Mouse (Mus musculus): ENCODE measurements around the gene Neto2.
"Not testable (repeated sequence)": the region's sequence is repeated elsewhere in the genome, so short reads cannot be mapped to it uniquely, and the experiment has no call there.

Gene Neto2

GRCm38 (mm10) chr8:85700751-85701351 is at the start of gene Neto2:
Gene Neto2 (minus strand): TSS chr8:85700924.
- peak; percentile 89 for DNase-seq

- DNase-seq, result no peak
These were observed 44.3 kb upstream of the Neto2 start for GRCm38 (mm10) chr8:85745053-85745452.

DNA sequence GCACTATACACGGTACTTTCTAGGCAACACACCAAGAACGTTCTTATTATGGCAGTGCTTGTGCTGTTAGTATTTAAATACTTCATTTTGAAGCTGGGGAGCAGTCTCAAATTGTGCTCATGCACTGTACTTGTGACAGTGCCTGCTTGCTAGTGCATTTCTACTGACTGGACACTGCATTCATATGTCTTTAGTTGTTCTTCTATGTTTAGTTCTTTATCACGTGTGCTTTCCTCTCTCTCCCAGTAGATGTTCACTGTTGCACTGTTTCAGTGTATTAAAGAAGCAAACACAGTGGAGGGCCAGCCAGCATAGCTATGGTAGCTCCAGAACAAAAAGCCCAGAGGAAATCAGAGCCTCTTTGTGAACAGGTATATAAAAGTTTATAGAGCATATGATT is 29.8 kb upstream of the Neto2 start:
- DNase-seq, result no peak

GRCm38 (mm10) chr8:85717271-85717670 is 16.5 kb upstream of the Neto2 start:
- no peak for DNase-seq

DNA sequence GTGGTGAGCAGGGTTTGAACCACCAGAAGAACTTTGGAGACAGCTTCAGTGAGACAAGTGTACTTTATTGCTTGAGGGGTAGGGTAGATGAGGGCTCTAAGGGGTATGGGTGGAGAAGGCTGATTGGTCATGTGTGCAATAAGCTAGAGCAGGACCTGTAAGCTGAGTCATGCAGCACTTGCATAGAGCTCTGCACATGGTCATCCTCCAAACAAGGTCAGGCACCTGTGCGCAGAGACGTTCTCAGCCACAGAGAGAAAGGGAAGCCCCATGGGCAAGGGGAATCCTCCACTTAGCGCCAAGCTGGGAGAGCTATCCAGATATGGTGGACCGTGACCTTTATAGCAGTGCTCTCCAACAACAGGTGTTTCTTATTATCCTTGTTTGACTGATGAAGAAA is 16.0 kb upstream of the Neto2 start:
- no peak for DNase-seq

- DNase-seq, result no peak
These were observed 6.3 kb upstream of the Neto2 start for GRCm38 (mm10) chr8:85706988-85707387.

- DNase-seq, result peak; percentile 91
These were observed 498 bp downstream of the Neto2 start for GRCm38 (mm10) chr8:85700101-85700750.

DNA sequence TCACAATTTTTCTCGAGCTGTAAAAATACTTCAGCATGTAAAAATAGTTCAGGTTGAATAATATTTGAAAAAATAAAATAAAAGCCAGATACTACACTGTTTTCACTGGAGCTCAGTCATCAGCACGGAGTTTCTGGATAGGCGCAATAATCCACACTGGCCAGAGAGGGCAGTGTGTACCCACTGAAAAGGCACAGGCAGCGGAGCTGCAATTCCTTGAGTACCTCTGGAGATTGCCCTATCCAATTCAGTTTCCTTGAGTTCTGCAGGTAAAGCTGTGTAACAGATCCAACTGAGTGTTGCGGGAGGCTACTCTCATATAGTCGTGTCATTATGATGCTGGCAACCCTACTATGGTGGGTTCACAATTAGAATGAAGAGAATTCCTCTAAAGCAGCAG is 1.7 kb downstream of the Neto2 start:
- peak; percentile 87 for DNase-seq

- DNase-seq, result peak; percentile 27
These were observed 35.6 kb downstream of the Neto2 start for GRCm38 (mm10) chr8:85665146-85665545.

GRCm38 (mm10) chr8:85661995-85662394 is 38.7 kb downstream of the Neto2 start:
- peak; percentile 58 for DNase-seq

DNA sequence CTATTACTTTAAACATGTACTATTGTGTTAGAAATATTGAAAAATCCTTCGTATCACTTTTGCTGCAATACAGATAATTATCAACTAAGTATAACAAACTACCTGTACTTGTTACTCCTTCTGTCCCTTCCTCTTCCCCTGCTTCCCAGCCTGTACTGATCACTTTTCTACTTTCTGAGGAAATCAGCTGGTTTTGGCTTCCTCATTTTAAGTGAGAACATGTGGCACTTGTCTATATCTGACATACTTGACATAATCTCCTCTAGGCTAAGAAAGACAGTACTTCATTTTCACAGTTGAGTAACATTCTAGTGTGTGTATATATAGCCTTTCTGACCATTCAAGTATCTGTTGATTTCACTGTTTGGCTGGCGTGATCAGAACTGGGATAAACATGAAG is 49.5 kb downstream of the Neto2 start:
- DNase-seq, result no peak

DNA sequence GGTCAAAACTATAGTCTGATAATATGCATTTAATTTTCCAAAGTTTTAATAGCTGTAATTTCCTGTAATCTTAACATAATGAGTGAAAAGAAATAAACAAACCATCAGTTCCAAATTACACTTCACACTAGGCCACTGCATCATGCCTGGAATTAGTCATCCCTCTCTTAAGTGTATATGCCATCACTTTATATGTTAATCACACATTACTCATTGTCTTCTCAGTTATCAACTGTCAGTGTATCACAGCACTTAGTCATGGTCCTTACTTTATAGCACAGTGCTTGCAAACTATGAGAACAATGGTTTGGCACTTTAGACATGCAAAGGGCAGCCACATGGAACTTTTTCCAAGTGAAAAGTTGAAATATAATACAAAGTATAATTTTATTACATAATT is 52.2 kb downstream of the Neto2 start:
- no peak for DNase-seq

GRCm38 (mm10) chr8:85644921-85645665 is 55.6 kb downstream of the Neto2 start:
- no peak for DNase-seq

DNA sequence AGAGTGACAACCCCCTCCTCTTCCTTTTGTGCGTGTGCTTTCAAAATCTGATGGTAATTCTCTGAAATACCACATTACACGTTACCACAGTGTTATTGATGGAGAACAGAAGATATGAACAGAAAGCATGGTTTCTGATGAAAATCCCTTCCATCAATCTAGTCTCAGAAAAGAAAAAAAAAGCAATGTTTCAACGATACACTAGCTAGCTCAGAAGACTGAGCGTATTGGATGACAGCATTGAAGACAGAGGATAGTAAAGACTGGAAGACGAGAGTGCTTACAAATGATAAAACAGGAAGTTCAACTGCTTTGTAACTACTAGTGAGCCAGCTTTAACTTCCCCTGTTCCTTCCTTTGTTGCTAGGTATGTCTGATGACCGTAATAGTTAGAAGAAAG is 76.3 kb downstream of the Neto2 start:
- DNase-seq, result no peak

DNA sequence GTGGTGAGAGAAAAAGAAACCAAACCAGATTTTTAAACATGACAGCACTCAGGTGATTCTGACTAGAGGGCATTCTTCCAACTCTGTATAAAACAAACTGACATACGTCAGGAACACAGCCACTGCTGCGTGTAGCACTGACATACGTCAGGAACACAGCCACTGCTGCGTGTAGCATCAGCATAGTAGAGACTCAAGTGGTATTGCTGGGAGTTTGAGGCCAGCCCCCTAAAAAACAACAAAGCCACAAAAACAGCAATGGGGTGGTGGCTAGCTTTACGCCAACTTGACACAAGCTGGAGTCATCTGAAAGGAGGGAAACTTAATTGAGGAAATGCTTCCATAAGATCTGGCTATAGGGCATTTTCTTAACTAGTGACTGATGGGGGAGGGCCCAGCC is 77.5 kb downstream of the Neto2 start:
- no peak for DNase-seq

- no peak for DNase-seq
These were observed 81.9 kb downstream of the Neto2 start for GRCm38 (mm10) chr8:85618789-85619188.

DNA sequence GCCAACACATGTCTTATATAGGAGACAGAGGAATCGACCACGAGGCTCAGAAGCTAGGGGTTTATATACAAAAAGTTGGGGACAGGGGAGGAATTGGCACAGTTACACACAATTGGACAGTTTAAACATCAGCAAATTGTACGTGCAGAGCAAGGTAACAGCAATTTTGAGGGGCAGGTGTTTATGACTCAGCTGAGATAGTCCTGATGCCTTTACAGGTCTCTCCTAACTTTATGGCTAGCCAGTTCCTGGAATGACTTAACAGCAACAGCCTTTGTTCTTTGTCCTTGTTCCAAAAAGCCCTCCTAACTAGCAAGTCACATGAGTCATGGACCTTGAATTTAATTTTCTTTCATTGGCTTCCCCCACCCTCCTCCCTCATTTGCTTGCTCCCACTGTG is 83.6 kb downstream of the Neto2 start:
- DNase-seq, result not testable (repeated sequence)

DNA sequence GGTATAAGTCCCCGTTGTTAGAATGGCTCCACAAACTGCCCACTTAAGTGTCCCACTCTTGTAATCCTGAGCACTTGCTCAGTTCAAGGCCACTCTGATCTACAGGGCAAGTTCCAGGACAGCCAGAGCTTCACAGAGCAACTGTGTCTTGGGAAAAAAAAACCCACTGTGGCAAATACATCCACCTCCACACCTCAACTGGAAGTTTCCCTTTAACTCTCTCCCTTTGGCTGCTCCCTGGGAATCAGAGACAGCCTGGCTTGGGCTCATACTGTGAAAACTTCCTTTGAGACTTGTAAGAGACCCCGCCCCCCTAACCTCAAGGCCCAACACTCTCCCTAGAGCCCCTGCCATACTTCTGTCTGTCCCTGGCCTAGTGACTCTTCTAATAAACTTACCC is 91.9 kb downstream of the Neto2 start:
- no peak for DNase-seq

GRCm38 (mm10) chr8:85607804-85608203 is 92.9 kb downstream of the Neto2 start:
- no peak for DNase-seq

DNA sequence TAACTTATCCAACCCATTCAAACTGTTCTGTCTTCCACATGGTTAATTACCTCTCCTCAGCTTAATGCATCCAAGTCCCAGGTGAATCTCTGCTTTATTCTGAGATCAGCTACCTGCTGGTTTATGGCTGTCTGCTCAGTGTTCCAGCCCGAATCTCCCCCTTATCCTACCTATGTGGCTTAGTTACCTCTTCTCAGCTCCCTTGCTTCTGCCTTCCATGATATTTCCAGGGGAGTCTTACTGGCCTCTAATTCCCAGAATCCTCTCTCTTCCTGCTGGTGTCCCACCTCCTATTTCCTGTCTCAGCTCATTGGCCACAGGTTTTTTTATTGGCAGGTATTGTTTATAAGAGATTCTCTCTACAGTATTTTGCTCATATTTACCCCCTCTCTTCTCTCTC is 93.8 kb downstream of the Neto2 start:
- no peak for DNase-seq

DNA sequence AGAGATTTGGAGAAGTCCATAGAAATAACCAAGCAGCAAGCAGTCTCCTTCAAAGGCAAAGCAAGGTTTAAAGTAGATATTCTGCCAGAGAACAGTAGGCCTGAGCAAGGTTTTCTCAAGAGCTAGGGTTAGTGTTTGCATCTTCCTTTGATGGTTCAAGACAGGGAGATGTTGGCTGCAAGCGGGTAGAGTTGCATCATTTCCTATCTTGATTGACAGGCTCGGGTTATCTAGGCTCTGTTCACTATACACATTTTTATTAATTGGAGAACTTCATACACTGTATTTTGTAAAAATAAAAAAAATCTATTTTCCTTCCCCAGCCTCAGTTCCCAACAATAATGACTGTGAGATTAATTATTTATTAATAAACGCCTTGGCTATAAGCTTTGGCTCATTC is 94.2 kb downstream of the Neto2 start:
- no peak for DNase-seq

DNA sequence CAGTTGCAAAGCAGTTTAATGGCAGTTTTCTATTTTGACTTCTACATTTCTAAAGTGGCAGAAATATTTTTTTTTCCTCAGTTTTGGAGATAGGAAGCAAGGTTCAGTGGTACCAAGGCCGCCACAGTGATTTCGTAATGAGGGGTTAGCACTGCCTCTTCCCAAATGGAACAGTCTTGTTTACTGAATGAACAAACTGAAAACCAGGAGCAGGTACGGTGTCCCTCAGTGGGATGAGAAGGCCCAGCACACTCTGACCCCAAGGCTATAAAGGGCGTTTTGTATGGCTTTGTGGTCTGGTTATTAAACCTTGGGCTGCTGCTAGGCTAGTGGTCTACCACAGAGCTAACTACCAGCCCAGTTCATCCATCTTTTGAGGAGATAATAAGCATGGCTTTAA is 96.5 kb downstream of the Neto2 start:
- DNase-seq, result no peak

DNA sequence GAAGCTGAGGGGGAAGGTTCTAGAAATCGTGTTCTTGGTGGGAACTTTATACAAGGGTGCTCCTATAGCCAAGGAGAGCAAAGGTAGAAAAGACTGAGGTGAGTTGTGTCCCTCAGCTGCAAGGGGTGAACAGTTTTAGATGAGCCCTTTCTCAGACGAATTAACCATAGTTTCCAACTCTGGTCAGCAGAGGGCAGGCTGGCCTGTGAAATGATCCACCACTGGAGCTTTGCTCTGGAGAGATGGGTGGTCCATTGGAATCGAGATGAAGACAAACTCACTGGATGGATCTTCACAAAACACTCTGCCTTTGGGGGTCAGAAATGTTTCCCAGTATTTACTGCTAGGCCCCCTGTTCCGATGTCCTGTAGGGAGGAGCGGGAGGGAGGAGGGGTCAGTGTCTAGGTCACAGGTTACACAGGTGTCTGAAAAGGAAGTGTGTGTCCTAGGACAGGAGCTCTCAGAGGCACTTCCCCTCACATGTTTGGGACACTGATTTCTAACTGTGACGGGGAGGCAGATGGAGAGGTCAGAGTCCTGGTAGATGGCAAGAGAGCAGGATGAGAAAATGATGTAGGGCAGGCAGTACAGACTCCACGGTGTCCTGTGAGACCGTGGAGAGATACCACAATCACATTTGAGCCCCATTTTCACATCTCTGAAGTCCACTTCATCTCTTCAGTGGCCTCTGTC is 97.4 kb downstream of the Neto2 start:
- DNase-seq, result peak; percentile 71

- DNase-seq, result no peak
These were observed 98.0 kb downstream of the Neto2 start for GRCm38 (mm10) chr8:85602737-85603136.
